Mouse (Mus musculus): ENCODE data around the gene Xxylt1.

Xxylt1 gene

DNA sequence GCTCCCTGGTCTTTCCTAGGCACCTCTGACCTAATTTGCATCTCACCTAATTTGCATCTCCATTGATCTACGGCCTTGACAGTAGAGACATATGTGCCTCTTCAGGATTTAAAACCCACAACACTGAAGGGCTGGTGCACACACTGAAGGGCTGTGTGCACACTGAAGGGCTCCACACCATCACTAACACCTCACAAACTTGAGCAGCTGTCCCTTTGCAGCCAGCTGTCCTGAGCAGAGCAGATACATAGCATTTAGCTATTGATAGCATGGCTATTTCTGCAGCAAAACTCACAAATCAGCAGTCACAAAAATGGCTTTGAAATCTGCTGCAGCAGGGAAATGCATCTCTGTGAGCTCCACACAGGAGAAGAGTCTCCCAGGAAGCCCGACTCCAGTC, 90.6 kb downstream of the Xxylt1 start:
- DNase-seq (ENCODE audit: low read depth, low spot score), result no peak

DNA sequence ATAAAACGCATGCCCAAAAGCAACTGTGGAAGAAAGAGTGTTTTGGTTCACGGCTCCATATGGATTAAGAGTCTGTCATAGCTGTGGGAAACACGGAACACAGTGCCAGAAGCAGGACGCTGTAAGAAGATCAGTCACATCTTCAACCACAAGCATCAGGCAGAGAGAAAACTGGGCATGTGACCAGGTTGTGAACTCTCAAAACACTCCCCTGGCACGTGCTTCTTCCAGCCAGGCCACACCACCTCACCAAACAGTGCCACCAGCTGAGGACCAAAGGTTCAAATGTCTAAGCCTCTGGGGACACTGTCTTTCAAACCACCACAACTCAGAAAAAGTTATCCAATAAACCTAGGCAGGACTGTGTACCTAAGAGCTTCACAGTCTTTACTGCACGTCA, 93.0 kb downstream of the Xxylt1 start:
- no peak for DNase-seq (ENCODE audit: low read depth, low spot score)

DNA sequence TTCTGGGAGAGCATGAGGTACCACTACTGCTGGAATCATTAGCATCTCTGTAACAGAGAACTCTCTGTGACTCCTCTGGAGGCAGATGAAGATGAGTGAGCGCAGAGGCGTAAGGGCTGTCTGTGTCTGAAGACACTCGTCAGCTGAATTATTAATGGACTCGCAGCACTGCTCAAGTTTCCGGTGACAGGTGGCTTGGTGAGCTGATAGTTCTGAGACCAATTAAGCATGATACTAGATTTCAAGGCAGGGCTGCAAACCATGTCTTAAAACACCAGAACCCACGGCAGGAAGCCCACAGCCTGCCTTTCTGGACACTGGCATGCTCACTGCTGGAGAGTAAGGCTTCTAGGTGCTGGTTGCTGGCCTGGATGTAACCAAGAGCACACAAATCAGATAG, 93.5 kb downstream of the Xxylt1 start:
- peak; percentile 78 for DNase-seq (ENCODE audit: low read depth, low spot score)

DNA sequence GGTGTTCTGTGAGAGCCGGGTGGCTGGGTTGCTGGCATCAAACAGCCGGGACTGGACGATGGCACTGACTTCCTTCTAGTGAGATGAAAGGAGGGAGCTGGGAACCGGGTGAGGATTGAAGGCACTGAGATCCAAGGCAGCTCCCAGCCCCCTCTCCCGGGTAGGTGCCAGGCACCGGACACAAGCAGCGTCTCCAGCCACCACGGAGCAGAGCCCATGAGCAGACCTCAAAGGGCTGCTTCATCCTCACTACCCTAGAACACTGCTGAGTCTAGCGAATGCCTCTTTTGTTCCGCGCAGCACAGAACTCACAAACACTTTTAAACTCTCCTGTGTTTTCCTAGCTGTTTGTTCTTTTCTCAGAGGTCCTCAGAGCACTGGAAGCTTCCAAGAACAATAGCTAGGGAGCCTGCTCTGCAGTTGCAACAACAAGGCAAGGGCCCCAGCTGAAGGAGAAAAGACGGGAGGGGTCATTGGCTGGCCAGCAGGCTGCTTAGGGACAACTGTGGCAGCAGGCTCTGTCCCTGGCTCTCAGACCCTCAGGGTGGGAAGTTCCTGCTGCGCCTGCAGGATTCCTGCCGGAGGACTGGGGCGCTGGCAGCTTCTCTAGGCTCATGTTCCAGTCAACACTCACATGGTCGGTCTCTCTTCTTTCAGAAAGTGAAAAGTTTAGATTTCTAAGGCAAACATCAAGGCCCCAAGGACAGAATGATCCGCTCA, 96.2 kb downstream of the Xxylt1 start:
- DNase-seq (ENCODE audit: low read depth, low spot score), result no peak

DNA sequence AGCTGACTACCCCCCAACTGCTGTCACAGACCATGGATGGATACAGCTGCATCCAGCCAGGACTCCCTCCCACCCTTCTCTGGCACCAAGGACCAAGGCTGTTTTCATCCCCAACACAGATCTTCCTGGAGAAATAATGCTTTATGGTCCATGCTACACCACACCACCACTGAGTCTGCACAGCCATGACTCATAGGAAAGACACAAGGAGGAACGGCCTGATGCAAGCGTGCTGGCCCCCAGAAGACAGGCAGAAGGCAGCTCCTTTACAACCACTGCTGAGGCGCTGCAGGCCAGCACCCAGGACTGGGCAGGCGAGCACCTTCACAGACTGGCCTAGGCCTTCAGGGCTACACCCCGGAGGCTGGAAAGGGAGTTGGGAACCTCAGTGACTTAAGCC, 97.1 kb downstream of the Xxylt1 start:
- DNase-seq (ENCODE audit: low read depth, low spot score), result no peak

DNA sequence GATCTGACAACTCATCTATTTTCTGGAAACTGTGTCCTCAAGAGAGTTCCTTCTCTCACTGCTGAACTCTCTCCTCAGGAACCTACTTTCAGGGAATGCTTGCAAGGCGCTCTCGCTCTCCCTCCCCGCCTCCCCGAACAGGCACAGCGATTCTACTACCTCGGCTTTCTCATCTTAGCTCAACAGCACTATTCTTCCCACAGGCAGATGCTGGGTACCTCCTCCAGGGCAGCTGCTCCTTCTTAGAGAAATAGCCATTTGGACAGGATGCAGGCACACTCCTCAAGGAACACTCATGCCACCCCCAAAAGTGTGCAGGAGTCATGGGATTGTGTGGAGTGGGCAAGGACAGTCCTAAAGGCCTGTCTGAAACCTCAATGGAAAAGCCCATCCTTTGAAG, 97.5 kb downstream of the Xxylt1 start:
- no peak for DNase-seq (ENCODE audit: low read depth, low spot score)

DNA sequence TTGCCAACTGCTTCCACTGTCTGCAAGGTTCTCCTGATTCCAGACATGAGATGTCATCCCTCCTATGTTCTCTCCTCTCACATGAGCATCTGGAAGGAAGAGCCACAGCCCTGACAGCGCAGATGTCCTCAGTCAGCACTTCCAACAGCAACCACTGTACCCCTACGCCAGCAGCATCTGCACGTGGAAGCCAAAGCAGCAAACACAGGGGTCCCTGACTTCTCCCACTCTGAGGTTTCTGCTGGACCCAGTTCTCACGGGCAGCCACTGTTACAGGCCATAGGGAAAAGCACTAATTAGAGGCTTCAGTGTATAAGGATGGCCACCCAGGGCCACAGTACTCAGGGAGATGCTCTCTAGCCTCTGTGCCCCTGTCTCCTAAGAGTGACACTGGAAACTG, 98.0 kb downstream of the Xxylt1 start:
- DNase-seq (ENCODE audit: low read depth, low spot score), result no peak

DNA sequence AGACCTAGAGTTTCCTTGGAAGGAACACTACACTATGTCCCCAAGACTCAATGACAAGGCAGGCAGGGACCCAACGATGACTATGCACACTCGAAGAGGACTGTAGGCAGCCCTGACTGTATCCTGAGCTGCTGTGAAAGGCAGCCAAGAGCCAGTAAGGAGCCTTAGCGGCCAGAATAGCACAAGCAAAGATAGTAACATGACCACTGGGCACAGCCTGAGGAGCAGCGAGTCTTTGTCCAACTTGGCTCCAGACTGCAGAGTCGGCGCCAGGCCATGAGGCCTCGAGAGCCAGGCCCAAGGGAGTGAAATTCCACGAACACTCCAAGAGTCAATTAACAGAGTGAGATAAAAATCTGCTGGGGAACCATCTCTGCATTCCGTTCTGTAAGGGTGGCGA, 99.9 kb downstream of the Xxylt1 start:
- peak; percentile 90 for DNase-seq (ENCODE audit: low read depth, low spot score)

DNA sequence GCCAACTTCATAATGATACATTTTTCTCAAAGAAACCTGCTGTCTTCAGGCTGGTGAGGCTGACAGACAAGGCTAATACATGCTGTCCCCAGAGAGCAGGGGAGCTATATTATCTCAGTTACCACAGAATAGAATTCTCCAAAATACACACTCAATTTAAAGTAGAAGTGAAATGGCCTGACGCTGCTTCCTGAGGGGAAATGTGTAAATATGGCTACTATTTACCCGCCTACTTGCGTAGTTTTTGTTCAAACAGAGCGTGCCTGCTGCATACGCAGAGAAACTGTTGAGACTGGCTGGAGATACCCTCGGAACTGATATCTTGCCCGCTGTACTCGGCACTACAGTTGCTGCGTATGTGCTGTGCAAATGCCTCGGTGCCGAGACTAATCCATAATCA, 101.3 kb downstream of the Xxylt1 start:
- no peak for DNase-seq (ENCODE audit: low read depth, low spot score)

DNA sequence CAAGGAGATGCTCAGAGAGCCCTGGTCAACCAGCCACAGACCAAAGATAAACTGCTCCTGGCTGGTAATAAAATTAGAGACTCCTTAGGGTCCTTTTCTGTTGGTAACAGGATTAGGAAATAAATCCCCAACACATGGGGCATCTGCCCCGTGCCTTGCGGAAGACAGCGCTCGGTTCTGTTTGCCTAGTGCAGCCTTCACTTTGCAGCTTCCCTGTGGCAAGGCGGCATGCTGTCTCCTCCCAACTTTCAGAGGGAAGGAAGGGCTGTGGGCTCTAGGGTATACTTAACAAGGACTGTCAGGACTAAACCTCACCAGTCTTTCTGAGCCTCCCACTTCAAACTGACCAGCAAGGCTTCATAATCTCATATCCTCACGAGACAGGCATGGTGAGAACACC, 103.5 kb downstream of the Xxylt1 start:
- DNase-seq (ENCODE audit: low read depth, low spot score), result no peak

DNA sequence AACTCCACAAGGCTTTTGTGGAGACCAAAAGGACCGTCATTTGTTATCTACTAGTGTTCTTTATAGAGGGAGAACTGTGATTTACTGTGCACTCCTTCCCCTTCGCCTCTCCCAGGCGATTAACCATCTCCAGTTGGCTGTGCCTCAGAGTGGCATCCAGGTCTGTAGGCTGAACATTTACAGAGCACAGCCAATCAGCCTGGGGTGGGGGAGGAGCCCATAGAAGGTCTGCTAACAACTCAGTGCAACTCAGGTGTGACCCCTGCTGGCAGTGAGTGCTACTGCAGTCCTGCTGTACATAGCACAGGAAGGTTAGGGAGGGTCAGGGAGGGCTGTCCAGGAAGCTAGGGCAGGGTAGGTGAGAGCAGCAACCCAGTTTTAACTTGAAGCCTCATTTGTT, 104.0 kb downstream of the Xxylt1 start:
- peak; percentile 90 for DNase-seq (ENCODE audit: low read depth, low spot score)

DNA sequence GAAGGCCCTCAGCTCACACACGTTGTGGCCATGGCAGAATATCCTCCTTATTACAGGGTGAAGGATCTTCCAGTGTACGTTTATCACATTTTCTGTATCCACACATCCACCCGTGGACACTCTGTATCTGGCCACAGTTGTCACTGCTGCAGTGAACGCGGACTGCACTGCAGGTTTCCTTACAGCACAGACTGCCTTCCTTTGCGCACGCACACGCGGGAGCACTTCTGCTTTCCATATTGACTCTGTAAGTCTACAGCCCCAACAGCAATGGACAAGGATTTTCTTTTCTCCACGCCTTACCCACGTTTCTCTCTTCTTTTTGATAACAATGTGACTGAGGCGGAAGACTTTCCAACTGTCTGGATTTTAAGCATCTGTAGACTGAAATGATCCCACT, 106.7 kb downstream of the Xxylt1 start:
- DNase-seq (ENCODE audit: low read depth, low spot score), result no peak

DNA sequence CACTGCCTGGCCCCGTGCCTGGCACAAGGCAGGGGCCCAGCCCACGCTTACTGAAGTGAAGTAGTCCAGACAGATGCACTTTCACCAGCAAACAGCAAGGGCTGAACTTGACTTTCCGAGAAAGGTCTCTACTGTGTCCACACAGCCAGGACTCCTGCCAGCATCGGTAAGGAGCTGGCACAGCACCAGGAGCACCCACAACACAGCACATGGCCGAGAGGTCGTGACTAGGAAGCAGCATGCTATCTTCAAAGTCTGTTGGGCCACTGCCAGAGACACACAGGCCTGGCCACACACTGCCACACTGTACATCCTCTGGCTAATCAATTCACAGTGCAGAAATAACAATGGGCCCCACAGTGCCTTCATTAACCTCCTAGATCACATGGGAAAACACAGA, 107.8 kb downstream of the Xxylt1 start:
- no peak for DNase-seq (ENCODE audit: low read depth, low spot score)

DNA sequence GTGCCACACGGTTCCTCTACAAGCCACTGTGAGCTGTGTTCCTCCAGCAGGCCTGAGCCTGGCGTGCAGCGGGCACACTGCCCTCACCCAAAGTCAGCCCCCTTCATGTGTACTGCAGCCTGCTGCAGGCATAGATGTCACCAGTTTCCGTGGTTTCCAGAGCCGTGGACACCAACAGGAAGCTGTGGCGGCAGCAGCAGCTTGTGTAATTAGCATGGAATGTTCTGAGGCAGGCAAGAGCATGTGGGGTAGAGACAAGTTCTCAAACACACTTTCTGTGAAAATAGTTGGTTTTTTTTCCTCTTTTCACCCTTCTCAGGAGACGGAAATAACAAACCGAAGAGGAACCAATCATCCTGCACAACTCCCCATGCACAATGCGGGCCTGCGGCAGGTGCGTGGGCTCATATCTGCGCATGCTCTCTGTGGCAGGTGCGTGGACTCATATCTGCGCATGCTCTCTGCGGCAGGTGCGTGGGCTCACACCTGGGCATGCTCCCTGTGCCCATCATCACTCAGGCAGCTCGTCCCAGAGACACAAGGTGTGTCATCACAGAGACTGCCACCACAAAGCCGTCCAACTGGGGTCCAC, 109.2 kb downstream of the Xxylt1 start:
- no peak for DNase-seq (ENCODE audit: low read depth, low spot score)

DNA sequence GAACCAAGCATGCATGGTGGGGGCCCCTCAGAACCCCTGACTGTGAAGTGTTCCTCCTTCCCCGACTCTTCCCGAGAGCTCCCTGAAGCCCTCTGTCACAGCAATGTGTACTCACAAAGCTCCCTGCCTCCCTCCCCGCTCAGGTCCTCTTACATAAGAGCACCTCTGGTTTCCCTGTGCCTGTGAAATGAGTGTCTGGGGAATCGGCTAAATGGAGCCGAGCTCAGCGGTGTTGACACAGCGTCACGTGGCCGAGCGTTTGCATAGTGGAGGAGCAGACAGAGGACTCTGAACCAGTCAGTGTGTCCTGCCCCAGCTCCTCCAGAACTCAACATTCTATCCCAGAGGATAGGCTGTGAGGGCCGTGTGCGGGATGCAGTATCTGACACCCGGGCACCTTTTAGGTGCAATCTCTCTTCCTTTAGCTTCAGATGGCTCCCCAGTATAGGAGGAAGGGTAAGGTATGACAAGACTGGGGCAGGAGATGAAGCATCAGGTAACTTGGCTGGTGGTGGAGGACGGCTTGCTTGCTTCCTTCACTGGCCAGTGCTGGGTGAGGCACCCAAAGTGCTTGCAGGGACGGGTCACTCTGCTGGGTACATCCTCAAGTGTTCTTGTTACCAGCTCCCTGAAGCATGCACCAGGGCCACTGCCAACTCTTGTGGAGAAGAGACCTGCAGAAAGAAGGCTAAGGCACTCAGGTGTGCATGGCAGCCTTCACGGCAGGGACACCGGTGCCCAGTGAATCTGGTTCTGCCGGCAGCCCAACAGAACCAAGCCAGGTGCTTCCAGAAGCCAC, 111.8 kb downstream of the Xxylt1 start:
- no peak for DNase-seq (ENCODE audit: low read depth, low spot score)

DNA sequence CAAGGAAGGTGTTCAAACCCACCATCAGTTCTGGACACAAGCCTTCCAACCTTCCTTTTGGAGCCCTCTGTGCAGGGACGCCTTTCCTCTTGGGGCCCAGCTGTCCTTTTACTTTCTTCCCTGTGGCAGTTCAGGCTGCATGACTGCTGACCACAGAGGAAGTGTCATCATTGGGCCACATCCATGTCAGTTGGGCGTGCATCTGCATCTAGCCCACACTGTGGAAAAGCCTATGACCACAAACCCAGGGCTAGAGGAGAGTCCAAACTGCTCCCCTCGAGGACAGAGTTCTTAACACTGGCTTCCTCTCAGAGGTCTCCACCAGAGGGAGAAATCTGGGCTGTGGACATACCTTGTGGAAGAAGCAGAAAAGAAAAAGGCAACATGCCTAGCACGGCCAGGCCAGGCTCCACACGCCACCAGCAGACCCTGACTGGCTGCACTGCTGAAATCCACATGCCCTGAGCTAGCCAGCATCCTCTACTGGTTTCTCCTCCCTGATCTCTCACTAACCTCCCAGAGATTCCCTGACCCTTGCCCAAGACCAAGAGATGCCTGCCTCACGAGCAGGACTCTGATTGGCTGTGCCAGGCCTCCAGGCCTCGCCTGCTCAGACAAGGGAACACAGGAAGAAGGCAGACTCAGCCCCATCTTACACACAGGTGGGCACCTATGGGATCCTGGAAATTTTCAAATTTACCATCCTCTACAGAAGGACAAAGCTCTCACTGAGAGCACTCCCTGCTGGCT, 112.7 kb downstream of the Xxylt1 start:
- DNase-seq (ENCODE audit: low read depth, low spot score), result no peak

DNA sequence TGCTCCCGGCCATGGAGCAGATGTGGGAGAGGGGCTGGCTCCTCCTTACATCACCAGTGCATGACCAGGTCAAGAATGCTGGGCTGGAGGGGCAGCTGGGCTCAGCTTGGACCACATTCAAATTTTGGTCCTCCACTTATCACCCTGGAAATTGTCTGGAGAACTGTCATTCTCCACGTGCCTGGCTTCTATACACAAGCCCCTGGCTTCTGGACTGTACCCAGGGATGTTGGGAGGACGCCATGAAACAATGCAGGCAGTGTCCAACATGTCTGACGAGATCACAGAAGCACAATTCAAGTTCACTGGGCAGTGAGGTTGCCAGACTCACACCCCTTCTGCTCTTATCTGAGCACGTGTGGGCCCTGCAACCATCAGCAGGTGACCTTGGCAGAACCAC, 114.5 kb downstream of the Xxylt1 start:
- no peak for DNase-seq (ENCODE audit: low read depth, low spot score)

DNA sequence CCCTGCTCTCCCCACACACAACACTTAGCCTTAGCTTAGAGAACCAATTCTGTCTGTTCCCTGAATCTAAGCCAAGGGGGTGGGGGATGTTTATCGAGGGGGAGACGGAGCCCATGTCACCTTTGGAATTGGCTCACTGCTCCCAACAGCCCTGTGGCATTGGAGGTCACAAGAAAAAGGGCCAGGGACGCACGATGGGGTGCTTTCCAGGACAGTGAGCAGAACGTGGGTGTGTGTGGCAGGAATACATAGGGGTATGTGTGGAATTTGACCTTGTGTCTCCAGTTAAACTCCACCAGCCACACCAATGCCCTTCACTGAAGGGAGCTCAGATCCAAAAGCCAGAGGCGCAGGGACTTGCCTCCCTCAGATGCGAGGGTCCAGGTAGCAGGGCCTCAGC, 116.3 kb downstream of the Xxylt1 start:
- DNase-seq (ENCODE audit: low read depth, low spot score), result no peak

DNA sequence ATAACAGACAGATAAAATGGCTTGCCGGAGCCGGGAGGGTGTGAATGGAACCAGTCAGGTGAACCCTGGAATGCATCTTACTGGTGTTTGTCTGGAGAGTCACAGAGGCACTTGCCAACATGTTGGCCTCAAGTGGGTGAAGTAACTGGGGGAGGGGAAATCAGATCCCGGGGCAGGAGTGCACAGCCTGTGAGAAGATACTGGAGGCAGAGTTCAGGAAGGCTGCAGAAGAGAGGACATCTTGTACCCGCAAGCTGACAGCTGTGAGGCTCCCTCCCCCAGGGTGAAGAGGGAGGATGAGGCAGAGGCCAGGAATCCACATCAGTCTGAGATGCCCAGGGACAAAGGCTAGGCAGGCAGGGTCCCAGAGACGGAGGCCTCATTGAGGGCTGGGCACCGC, 116.8 kb downstream of the Xxylt1 start:
- no peak for DNase-seq (ENCODE audit: low read depth, low spot score)

DNA sequence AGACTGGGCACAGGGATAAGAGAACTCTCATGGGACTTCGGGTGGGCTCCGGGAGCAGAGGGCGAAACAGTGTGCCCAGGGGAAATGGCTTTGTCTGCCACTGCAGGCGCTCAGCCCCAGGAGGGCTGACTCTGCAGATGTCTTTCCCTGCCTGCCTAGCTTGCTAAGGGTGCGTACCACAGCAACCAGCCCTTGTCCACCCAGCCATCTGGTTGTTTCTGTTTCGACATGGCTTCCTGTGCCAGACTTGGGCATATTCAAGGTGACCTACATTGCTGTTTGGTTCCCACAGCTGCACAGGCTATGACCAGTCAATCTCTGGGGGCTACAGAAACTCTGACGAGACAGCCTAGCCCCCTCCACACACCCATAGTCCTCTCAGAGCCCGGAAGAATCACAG, 118.7 kb downstream of the Xxylt1 start:
- DNase-seq (ENCODE audit: low read depth, low spot score), result no peak

DNA sequence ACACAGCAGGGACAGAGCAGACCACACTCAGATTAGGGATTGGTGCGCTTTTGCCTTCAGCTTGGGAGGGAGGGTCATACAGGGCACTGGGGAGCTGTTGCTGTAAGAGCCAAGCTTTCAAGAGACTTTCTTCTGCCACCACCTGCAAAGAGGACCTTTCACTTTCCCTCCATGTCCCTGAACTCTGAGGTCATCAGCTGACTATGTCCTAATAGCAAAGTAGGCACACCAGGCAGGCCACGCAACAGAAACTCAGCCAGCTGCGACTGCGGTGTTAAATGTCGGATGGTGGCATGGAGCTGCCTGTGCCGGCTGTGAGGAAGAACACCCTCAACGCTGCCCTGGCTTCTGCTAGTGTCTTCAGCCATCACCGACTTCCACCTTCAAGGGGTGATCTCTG, 120.1 kb downstream of the Xxylt1 start:
- DNase-seq (ENCODE audit: low read depth, low spot score), result no peak

DNA sequence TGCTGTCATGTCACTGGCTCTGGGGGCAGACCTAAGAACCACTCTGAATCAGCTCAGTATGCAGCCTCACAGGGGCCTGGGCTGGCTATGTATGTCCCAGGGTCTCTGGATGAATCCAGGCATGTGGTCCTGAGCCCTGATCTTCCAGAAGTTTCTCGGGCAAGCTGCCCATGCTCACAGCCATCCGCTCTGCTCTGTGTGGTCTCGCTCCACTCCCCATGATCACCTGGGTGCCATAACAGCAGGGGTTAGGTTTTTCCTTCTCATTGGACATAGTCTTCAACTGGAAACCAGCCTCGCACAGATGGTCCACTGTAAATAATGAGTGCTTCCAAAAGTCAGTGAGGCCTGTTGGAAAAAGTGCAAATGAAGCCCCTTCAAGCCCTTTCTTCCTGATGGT, 121.0 kb downstream of the Xxylt1 start:
- DNase-seq (ENCODE audit: low read depth, low spot score), result no peak

Measured in skeletal muscle tissue, adult 2 months (tissue).